Mouse (Mus musculus): Measurements from ENCODE around the gene Tstd2. TPM values are rescaled to one million over a fixed set of nuclear protein-coding genes. Genes with fewer than 3 reads are reported as not detected.

Tstd2 gene
- polyA plus RNA-seq, 1 experiment from 2014 or later = 34.0 TPM

- 96% methylated on average over 12 of the region's 12 CpGs for WGBS
- no peak overlapping the region for H3K4me3 ChIP-seq
- H3K27ac ChIP-seq (replicated peaks) = no peak overlapping the region
- no peaks in the 10 kb centered on the region for H3K9me3 ChIP-seq
- H3K4me2 ChIP-seq = no peak overlapping the region
- H3K27me3 ChIP-seq = no peaks in the 10 kb centered on the region
- no peak for ATAC-seq (ENCODE audit: low FRiP score, low read depth)
- H3K9ac ChIP-seq = no peak overlapping the region
- peaks cover 73% of the 10 kb centered on the region for H3K36me3 ChIP-seq
- no peaks in the 10 kb centered on the region for H3K4me1 ChIP-seq (replicated peaks)
These were observed 13.5 kb upstream of the Tstd2 start for GRCm38 (mm10) chr4:46151903-46152544.

GRCm38 (mm10) chr4:46146881-46147280, 8.4 kb upstream of the Tstd2 start:
- Histone ChIP-seq H3K27ac (replicated peaks) (no peak overlapping the region), H3K9me3 (no peaks in the 10 kb centered on the region), H3K36me3 (peaks cover 31% of the 10 kb centered on the region)

GRCm38 (mm10) chr4:46144323-46144722, 5.8 kb upstream of the Tstd2 start:
- WGBS = 74% methylated on average over 3 of the region's 3 CpGs
- Histone ChIP-seq H3K27me3 (no peaks in the 10 kb centered on the region), H3K9me3 (no peaks in the 10 kb centered on the region), H3K9ac (no peak overlapping the region), H3K27ac (replicated peaks) (no peak overlapping the region), H3K4me3 (no peak overlapping the region), H3K4me2 (no peak overlapping the region), H3K36me3 (peaks cover 14% of the 10 kb centered on the region), H3K4me1 (replicated peaks) (peaks cover 19% of the 10 kb centered on the region)
- no peak for ATAC-seq (ENCODE audit: low FRiP score, low read depth)

More at GRCm38 (mm10) chr4:46146881-46147280, 8.4 kb upstream of the Tstd2 start:
- Histone ChIP-seq H3K9ac (no peak overlapping the region), H3K4me3 (no peak overlapping the region), H3K27me3 (no peaks in the 10 kb centered on the region), H3K4me1 (replicated peaks) (no peaks in the 10 kb centered on the region), H3K4me2 (no peak overlapping the region)
- no peak for ATAC-seq (ENCODE audit: low FRiP score, low read depth)
- 98% methylated on average over 1 of the region's 1 CpGs for WGBS

GRCm38 (mm10) chr4:46137629-46138286, 736 bp downstream of the Tstd2 start:
- peak; percentile 83 for ATAC-seq (ENCODE audit: low FRiP score, low read depth)
- H3K27me3 ChIP-seq = no peaks in the 10 kb centered on the region
- peak overlapping the region; percentile 85 for H3K9ac ChIP-seq
- peak overlapping the region; percentile 80 for H3K4me3 ChIP-seq
- peak overlapping the region; percentile 99 for H3K27ac ChIP-seq (replicated peaks)
- H3K9me3 ChIP-seq = no peaks in the 10 kb centered on the region
- peaks cover 15% of the 10 kb centered on the region for H3K36me3 ChIP-seq
- peak overlapping the region; percentile 72 for H3K4me2 ChIP-seq
- peaks cover 39% of the 10 kb centered on the region for H3K4me1 ChIP-seq (replicated peaks)
- 10% methylated on average over 17 of the region's 17 CpGs for WGBS

GRCm38 (mm10) chr4:46131791-46132190, 6.7 kb downstream of the Tstd2 start:
- Histone ChIP-seq H3K36me3 (peaks cover 57% of the 10 kb centered on the region), H3K4me2 (no peak overlapping the region), H3K27ac (replicated peaks) (no peak overlapping the region), H3K9me3 (no peaks in the 10 kb centered on the region), H3K4me3 (no peak overlapping the region), H3K4me1 (replicated peaks) (peaks cover 9% of the 10 kb centered on the region), H3K9ac (no peak overlapping the region), H3K27me3 (no peaks in the 10 kb centered on the region)
- WGBS = 88% methylated on average over 6 of the region's 6 CpGs
- no peak for ATAC-seq (ENCODE audit: low FRiP score, low read depth)

- H3K36me3 ChIP-seq = peaks cover 58% of the 10 kb centered on the region
- 72% methylated on average over 3 of the region's 3 CpGs for WGBS
- H3K4me1 ChIP-seq (replicated peaks) = no peaks in the 10 kb centered on the region
These were observed 8.3 kb downstream of the Tstd2 start for GRCm38 (mm10) chr4:46130221-46130620.

GRCm38 (mm10) chr4:46129311-46130004, 9.0 kb downstream of the Tstd2 start:
- ATAC-seq (ENCODE audit: low FRiP score, low read depth) = no peak
- no peaks in the 10 kb centered on the region for H3K27me3 ChIP-seq
- peaks cover 62% of the 10 kb centered on the region for H3K36me3 ChIP-seq
- H3K4me1 ChIP-seq (replicated peaks) = no peaks in the 10 kb centered on the region
- no peaks in the 10 kb centered on the region for H3K9me3 ChIP-seq
- 84% methylated on average over 8 of the region's 8 CpGs for WGBS
- H3K9ac ChIP-seq = no peak overlapping the region
- H3K4me2 ChIP-seq = no peak overlapping the region
- no peak overlapping the region for H3K27ac ChIP-seq (replicated peaks)
- H3K4me3 ChIP-seq = no peak overlapping the region

More at GRCm38 (mm10) chr4:46130221-46130620, 8.3 kb downstream of the Tstd2 start:
- Histone ChIP-seq H3K4me3 (no peak overlapping the region), H3K4me2 (no peak overlapping the region), H3K9ac (no peak overlapping the region), H3K27ac (replicated peaks) (no peak overlapping the region), H3K9me3 (no peaks in the 10 kb centered on the region), H3K27me3 (no peaks in the 10 kb centered on the region)
- ATAC-seq (ENCODE audit: low FRiP score, low read depth) = no peak

- Histone ChIP-seq H3K27ac (replicated peaks) (no peak overlapping the region), H3K9ac (no peak overlapping the region), H3K9me3 (no peaks in the 10 kb centered on the region), H3K4me1 (replicated peaks) (no peaks in the 10 kb centered on the region), H3K4me2 (no peak overlapping the region), H3K4me3 (no peak overlapping the region), H3K27me3 (no peaks in the 10 kb centered on the region), H3K36me3 (peaks cover 63% of the 10 kb centered on the region)
- no peak for ATAC-seq (ENCODE audit: low FRiP score, low read depth)
- WGBS = 50% methylated on average over 2 of the region's 2 CpGs
These were observed 12.0 kb downstream of the Tstd2 start for GRCm38 (mm10) chr4:46126541-46126940.

- no peak overlapping the region for H3K9ac ChIP-seq
- 89% methylated on average over 6 of the region's 6 CpGs for WGBS
- no peaks in the 10 kb centered on the region for H3K9me3 ChIP-seq
- no peak for ATAC-seq (ENCODE audit: low FRiP score, low read depth)
- H3K4me1 ChIP-seq (replicated peaks) = no peaks in the 10 kb centered on the region
- H3K36me3 ChIP-seq = peaks cover 66% of the 10 kb centered on the region
- H3K4me3 ChIP-seq = no peak overlapping the region
- H3K4me2 ChIP-seq = no peak overlapping the region
- no peak overlapping the region for H3K27ac ChIP-seq (replicated peaks)
- H3K27me3 ChIP-seq = no peaks in the 10 kb centered on the region
These were observed 15.1 kb downstream of the Tstd2 start for GRCm38 (mm10) chr4:46123358-46123757.

- 94% methylated on average over 3 of the region's 3 CpGs for WGBS
- Histone ChIP-seq H3K9me3 (no peaks in the 10 kb centered on the region), H3K4me3 (no peak overlapping the region), H3K4me2 (no peak overlapping the region), H3K36me3 (peaks cover 77% of the 10 kb centered on the region), H3K27ac (replicated peaks) (no peak overlapping the region), H3K4me1 (replicated peaks) (no peaks in the 10 kb centered on the region), H3K9ac (no peak overlapping the region), H3K27me3 (no peaks in the 10 kb centered on the region)
- no peak for ATAC-seq (ENCODE audit: low FRiP score, low read depth)
These were observed 17.7 kb downstream of the Tstd2 start for GRCm38 (mm10) chr4:46120767-46121166.

GRCm38 (mm10) chr4:46119514-46120094, 18.9 kb downstream of the Tstd2 start:
- Histone ChIP-seq H3K9me3 (no peaks in the 10 kb centered on the region), H3K4me2 (no peak overlapping the region), H3K27me3 (no peaks in the 10 kb centered on the region), H3K36me3 (peaks cover 78% of the 10 kb centered on the region), H3K4me3 (no peak overlapping the region), H3K4me1 (replicated peaks) (no peaks in the 10 kb centered on the region), H3K9ac (no peak overlapping the region), H3K27ac (replicated peaks) (no peak overlapping the region)
- WGBS = 91% methylated on average over 14 of the region's 14 CpGs
- no peak for ATAC-seq (ENCODE audit: low FRiP score, low read depth)

GRCm38 (mm10) chr4:46117536-46117935, 21.0 kb downstream of the Tstd2 start:
- no peak for ATAC-seq (ENCODE audit: low FRiP score, low read depth)
- Histone ChIP-seq H3K4me2 (no peak overlapping the region), H3K36me3 (peaks cover 76% of the 10 kb centered on the region), H3K27ac (replicated peaks) (no peak overlapping the region), H3K27me3 (no peaks in the 10 kb centered on the region), H3K4me1 (replicated peaks) (no peaks in the 10 kb centered on the region), H3K9me3 (no peaks in the 10 kb centered on the region), H3K9ac (no peak overlapping the region), H3K4me3 (no peak overlapping the region)
- 99% methylated on average over 4 of the region's 4 CpGs for WGBS

Data from hindbrain, embryonic 15.5 days (tissue).